Mouse (Mus musculus) megakaryocyte progenitor cell, adult 5-6 weeks (primary cell): ENCODE results near the gene Card6. TPM values are rescaled to one million over a fixed set of nuclear protein-coding genes. Genes with fewer than 3 reads are reported as not detected.
A peak's percentile ranks its signal among the peaks of the same experiment; 100 is the strongest.

ENCODE experiments used
- ATAC-seq: replicated peaks from 2 replicates; pipeline ENCODE4 v1.8.0; 2016; ENCODE audit warnings: mild to moderate bottlenecking, moderate TSS enrichment, inconsistent platforms; ENCODE audit not compliant: poor library complexity
- total RNA-seq, 2 experiments: library from RNA; stranded (forward) in 1 of 2; stranded (reverse) in 1 of 2; fragments of 157-497, 149-512 nt in 1 of 2; fragments of 200-1000 nt in 1 of 2; gene quantifications; 2 replicates each; pipeline versions ENCODE4 v1.2.3 to v1.2.4; 2015 to 2017

Card6 gene
- total RNA-seq, 2 experiments from 2014 or later, result 0.04 to 0.77 TPM

- no peak for ATAC-seq
These were observed 18.2 kb downstream of the Card6 start for GRCm38 (mm10) chr15:5090131-5090530.

- ATAC-seq, result peak; percentile 48; the same call in 1 of the 2 replicates
These were observed 19.3 kb downstream of the Card6 start for GRCm38 (mm10) chr15:5088850-5089608.

- ATAC-seq, result peak; percentile 75
These were observed 22.2 kb downstream of the Card6 start for GRCm38 (mm10) chr15:5086162-5086561.

- ATAC-seq, result peak; percentile 29; the same call in 1 of the 2 replicates
These were observed 27.1 kb downstream of the Card6 start for GRCm38 (mm10) chr15:5081235-5081634.

- ATAC-seq, result peak; percentile 57
These were observed 39.4 kb downstream of the Card6 start for GRCm38 (mm10) chr15:5068801-5069518.

- no peak for ATAC-seq
These were observed 44.7 kb downstream of the Card6 start, which contains the start of gene C7 for GRCm38 (mm10) chr15:5063635-5064034. C7 (minus strand) TSS chr15:5063740.

Other genes starting within 250 kb of the Card6 start
- gene Mroh2b, start 209.8 kb downstream of the Card6 start, total RNA-seq (2015), result not detected in 2 replicates
- not detected in 2 replicates for gene Mroh2b, start 209.8 kb downstream of the Card6 start, total RNA-seq (2017)
- not detected in 2 replicates for gene C7, start 44.8 kb downstream of the Card6 start, total RNA-seq (2015)
- gene C7, start 44.8 kb downstream of the Card6 start, total RNA-seq (2017), result not detected in 2 replicates
- 1,416 and 1,430 TPM in 2 replicates for gene Rpl37, start 8.1 kb upstream of the Card6 start, total RNA-seq (2015)
- gene Rpl37, start 8.1 kb upstream of the Card6 start, total RNA-seq (2017), result 1,966 and 2,167 TPM in 2 replicates
- gene Prkaa1, start 35.3 kb upstream of the Card6 start, total RNA-seq (2015), result 35.6 and 38.4 TPM in 2 replicates
- 23.5 and 23.7 TPM in 2 replicates for gene Prkaa1, start 35.3 kb upstream of the Card6 start, total RNA-seq (2017)
- gene Ttc33, start 77.0 kb upstream of the Card6 start, total RNA-seq (2015), result 29.4 and 38.4 TPM in 2 replicates
- gene Ttc33, start 77.0 kb upstream of the Card6 start, total RNA-seq (2017), result 43.1 and 54.2 TPM in 2 replicates
- gene Ptger4, start 135.6 kb upstream of the Card6 start, total RNA-seq (2015), result 11.4 and 11.6 TPM in 2 replicates
- 6.0 and 8.4 TPM in 2 replicates for gene Ptger4, start 135.6 kb upstream of the Card6 start, total RNA-seq (2017)